Mouse (Mus musculus): ENCODE data around the gene Elp4. TPM values are rescaled to one million over a fixed set of nuclear protein-coding genes. Genes with fewer than 3 reads are reported as not detected.

The Elp4 gene
- polyA plus RNA-seq, 1 experiment from 2014 or later, result 39.2 TPM

DNA sequence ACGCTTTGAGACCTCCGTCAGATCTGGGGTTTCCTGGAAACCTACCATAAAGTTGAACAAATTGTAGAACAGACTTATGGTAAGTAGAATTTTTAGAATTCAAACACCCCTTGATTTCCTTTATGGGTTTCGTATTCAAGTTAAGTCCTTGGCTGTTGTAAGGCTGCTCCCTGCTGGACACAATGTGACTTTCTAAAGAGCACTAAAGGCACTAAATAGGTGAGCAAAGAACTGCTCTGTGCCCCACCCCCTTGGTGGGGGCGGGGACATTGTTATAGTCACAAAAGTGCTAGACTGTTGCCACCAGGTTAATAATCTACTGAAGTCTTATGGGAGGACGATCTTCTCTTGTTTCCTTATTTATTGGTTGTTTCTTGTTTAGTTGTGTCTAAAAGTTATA, 4.0 kb upstream of the Elp4 start:
- peaks cover 3% of the 10 kb centered on the region; the same call in 1 of the 2 replicates for H3K36me3 ChIP-seq (ENCODE audit: control insufficient read depth, insufficient read depth, low read length)
- no peak for DNase-seq
- H3K4me3 ChIP-seq (replicated peaks; ENCODE audit: low read depth, low read length), result no peak overlapping the region
- no peaks in the 10 kb centered on the region for H3K9me3 ChIP-seq (ENCODE audit: control insufficient read depth, low read length)
- 88% methylated on average over 5 of the region's 5 CpGs for WGBS
- no peak overlapping the region for H3K9ac ChIP-seq (replicated peaks; ENCODE audit: low read length)
- H3K27me3 ChIP-seq (ENCODE audit: control insufficient read depth, insufficient read depth, low read length), result peaks cover 9% of the 10 kb centered on the region; the same call in 1 of the 2 replicates
- H3K27ac ChIP-seq (replicated peaks; ENCODE audit: low read depth, low read length), result no peak overlapping the region
- ATAC-seq (ENCODE audit: low FRiP score, low TSS enrichment), result no peak
- H3K4me1 ChIP-seq (ENCODE audit: control insufficient read depth, insufficient read depth, low read length), result peaks cover 9% of the 10 kb centered on the region
- H3K4me2 ChIP-seq (ENCODE audit: low read length), result no peak overlapping the region

DNA sequence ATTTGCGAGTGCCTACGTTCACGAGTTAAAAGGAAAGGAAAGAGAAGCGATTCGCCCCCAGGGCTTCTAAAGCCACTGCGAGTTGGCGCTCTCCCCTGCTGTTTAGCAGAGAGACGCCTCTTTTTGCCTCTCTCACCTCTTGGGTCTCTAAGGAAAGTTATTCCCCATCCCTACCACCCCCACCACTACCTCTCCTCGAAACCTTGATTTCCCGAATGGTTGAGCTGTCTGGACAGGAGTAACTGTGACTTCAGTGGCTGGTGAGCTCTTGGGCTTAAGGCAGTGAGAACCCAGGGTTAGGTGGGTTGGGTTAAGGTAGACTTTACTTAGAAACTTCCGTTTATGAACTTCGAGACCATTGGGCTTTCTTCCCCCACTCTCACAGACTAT, 388 bp upstream of the Elp4 start:
- DNase-seq, result no peak
- Histone ChIP-seq H3K36me3 (ENCODE audit: control insufficient read depth, insufficient read depth, low read length) (no peaks in the 10 kb centered on the region), H3K9ac (replicated peaks; ENCODE audit: low read length) (peak overlapping the region; percentile 73), H3K4me3 (replicated peaks; ENCODE audit: low read depth, low read length) (peak overlapping the region; percentile 89), H3K27me3 (ENCODE audit: control insufficient read depth, insufficient read depth, low read length) (no peaks in the 10 kb centered on the region), H3K27ac (replicated peaks; ENCODE audit: low read depth, low read length) (no peak overlapping the region), H3K4me2 (ENCODE audit: low read length) (peak overlapping the region; percentile 71), H3K9me3 (ENCODE audit: control insufficient read depth, low read length) (no peaks in the 10 kb centered on the region), H3K4me1 (ENCODE audit: control insufficient read depth, insufficient read depth, low read length) (peaks cover 9% of the 10 kb centered on the region)
- peak; percentile 47 for ATAC-seq (ENCODE audit: low FRiP score, low TSS enrichment)
- under 1% methylated on average over 12 of the region's 12 CpGs for WGBS

DNA sequence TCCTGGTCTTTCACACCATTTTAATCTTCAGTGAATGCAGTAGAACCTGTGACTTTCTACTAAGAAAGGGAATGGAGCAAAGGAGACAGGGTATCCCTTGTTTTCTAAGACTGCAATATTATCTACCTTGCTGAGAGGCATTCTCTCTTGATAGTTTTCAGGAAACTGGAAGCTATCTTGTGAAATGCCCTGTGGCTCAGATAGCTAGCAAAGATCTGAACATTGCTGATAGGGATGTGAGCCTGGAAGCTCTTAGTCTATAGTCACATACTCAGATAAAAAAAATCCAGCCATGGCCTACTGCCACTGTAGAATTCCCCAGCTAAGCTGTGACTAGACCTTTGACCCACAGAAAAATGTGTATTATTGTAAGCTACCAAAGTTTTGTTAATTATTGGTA, 13.5 kb downstream of the Elp4 start:
- Histone ChIP-seq H3K4me2 (ENCODE audit: low read length) (no peak overlapping the region), H3K9me3 (ENCODE audit: control insufficient read depth, low read length) (0 out of 2 replicates have a peak, but pooled peaks cover 2% of the 10 kb centered on the region), H3K4me3 (replicated peaks; ENCODE audit: low read depth, low read length) (no peak overlapping the region), H3K36me3 (ENCODE audit: control insufficient read depth, insufficient read depth, low read length) (peaks cover 5% of the 10 kb centered on the region; the same call in 1 of the 2 replicates), H3K4me1 (ENCODE audit: control insufficient read depth, insufficient read depth, low read length) (no peaks in the 10 kb centered on the region), H3K9ac (replicated peaks; ENCODE audit: low read length) (no peak overlapping the region), H3K27ac (replicated peaks; ENCODE audit: low read depth, low read length) (no peak overlapping the region), H3K27me3 (ENCODE audit: control insufficient read depth, insufficient read depth, low read length) (no peaks in the 10 kb centered on the region)
- ATAC-seq (ENCODE audit: low FRiP score, low TSS enrichment) (no peak), DNase-seq (no peak)

DNA sequence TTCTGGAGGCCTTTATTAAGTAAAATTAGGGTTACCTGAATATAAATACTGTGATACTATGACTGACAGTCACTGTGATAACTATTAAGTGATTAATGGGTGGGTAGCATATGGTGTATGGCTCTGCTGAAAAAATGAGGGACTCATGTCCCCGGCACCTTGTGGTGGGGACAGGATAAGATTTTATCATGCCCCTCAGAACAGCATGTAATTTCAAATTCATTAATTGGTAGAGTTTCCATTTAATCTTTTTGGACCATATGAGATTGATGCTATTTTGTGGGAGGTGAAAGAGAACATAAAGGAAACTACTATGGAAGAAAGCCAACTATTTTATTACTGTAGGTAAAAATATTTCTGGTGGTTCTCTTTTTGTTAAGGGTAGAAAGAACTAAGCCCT, 31.0 kb downstream of the Elp4 start:
- Histone ChIP-seq H3K27ac (replicated peaks; ENCODE audit: low read depth, low read length) (no peak overlapping the region), H3K9me3 (ENCODE audit: control insufficient read depth, low read length) (peaks cover 9% of the 10 kb centered on the region; the same call in 1 of the 2 replicates), H3K4me3 (replicated peaks; ENCODE audit: low read depth, low read length) (no peak overlapping the region), H3K9ac (replicated peaks; ENCODE audit: low read length) (no peak overlapping the region), H3K4me2 (ENCODE audit: low read length) (no peak overlapping the region), H3K27me3 (ENCODE audit: control insufficient read depth, insufficient read depth, low read length) (no peaks in the 10 kb centered on the region), H3K4me1 (ENCODE audit: control insufficient read depth, insufficient read depth, low read length) (no peaks in the 10 kb centered on the region), H3K36me3 (ENCODE audit: control insufficient read depth, insufficient read depth, low read length) (no peaks in the 10 kb centered on the region)
- 98% methylated on average over 1 of the region's 1 CpGs for WGBS
- no peak for ATAC-seq (ENCODE audit: low FRiP score, low TSS enrichment)
- no peak for DNase-seq

DNA sequence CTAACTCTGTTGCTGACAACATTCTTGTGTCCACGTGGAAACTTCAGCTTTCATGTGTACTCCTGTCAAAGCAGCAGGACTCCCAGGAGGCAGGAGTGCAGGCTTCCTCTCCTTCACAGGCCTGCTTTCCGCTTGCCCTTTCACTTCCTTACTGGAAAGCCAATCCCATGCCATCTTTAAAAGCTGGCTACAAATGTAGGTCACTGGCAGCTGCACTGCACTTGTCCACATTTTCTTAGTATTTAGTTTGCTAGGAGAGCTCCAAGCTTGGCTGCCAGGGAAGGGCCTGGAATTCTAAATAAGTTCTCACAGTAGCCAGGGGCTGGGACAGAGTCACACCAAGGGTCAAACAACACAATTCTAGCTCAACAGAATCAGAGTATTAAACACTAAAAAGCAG, 49.6 kb downstream of the Elp4 start:
- no peak overlapping the region for H3K27ac ChIP-seq (replicated peaks; ENCODE audit: low read depth, low read length)
- H3K9me3 ChIP-seq (ENCODE audit: control insufficient read depth, low read length), result no peaks in the 10 kb centered on the region
- H3K36me3 ChIP-seq (ENCODE audit: control insufficient read depth, insufficient read depth, low read length), result no peaks in the 10 kb centered on the region
- no peak overlapping the region for H3K9ac ChIP-seq (replicated peaks; ENCODE audit: low read length)
- H3K27me3 ChIP-seq (ENCODE audit: control insufficient read depth, insufficient read depth, low read length), result no peaks in the 10 kb centered on the region
- no peak for ATAC-seq (ENCODE audit: low FRiP score, low TSS enrichment)
- H3K4me3 ChIP-seq (replicated peaks; ENCODE audit: low read depth, low read length), result no peak overlapping the region
- no peak overlapping the region for H3K4me2 ChIP-seq (ENCODE audit: low read length)
- no peaks in the 10 kb centered on the region for H3K4me1 ChIP-seq (ENCODE audit: control insufficient read depth, insufficient read depth, low read length)
- WGBS, result 57% methylated on average over 2 of the region's 2 CpGs
- DNase-seq, result peak; percentile 12

DNA sequence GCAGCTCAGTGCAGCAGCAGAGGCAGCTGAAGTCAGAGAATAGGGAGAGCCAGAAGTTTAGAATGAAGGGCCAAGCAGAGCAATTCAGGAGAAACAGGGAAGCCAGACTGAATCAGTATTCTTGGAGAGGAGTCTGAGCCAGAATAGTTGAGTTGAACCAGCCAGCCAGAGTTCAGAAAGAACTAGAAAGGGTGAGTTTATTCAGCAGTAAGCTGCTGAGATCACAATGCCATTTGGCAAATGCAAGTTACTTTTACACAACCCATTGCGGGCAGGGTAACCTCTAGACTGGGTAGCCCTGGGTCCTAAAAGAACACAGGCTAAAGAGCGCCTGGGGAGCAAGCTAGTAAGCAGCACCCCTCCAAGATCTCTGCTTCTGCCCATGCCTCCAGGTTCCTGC, 51.4 kb downstream of the Elp4 start:
- no peak overlapping the region for H3K9ac ChIP-seq (replicated peaks; ENCODE audit: low read length)
- DNase-seq (no peak), ATAC-seq (ENCODE audit: low FRiP score, low TSS enrichment) (no peak)
- H3K27me3 ChIP-seq (ENCODE audit: control insufficient read depth, insufficient read depth, low read length), result no peaks in the 10 kb centered on the region
- no peak overlapping the region for H3K4me3 ChIP-seq (replicated peaks; ENCODE audit: low read depth, low read length)
- no peaks in the 10 kb centered on the region for H3K36me3 ChIP-seq (ENCODE audit: control insufficient read depth, insufficient read depth, low read length)
- H3K4me1 ChIP-seq (ENCODE audit: control insufficient read depth, insufficient read depth, low read length), result no peaks in the 10 kb centered on the region
- 98% methylated on average over 2 of the region's 2 CpGs for WGBS
- no peaks in the 10 kb centered on the region for H3K9me3 ChIP-seq (ENCODE audit: control insufficient read depth, low read length)
- H3K4me2 ChIP-seq (ENCODE audit: low read length), result no peak overlapping the region
- no peak overlapping the region for H3K27ac ChIP-seq (replicated peaks; ENCODE audit: low read depth, low read length)

DNA sequence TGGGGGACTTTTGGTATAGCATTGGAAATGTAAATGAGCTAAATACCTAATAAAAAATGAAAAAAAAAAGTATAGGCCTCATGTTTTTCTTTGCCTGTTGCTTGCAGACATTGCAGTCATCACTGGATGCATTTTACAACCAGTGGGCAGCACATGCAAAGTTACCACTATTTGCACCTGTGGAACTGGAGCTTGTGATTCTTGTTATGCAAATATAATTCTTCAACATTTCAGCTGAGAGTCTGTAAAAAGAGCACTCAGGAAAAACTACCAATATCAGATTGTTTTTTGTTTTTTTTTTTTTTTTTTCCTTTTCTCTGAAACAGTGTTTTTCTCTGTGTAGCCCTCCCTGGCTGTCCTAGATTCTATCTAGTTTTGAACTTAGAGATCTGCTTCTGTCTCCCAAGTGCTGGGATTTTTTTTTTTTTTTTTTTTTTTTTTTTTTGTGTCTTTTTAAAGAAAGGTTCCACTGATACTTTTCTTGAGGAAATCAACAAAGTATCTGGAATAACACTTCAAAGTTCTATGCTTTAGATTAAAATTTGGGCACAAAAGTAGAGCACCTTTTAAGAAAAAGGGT, 52.6 kb downstream of the Elp4 start:
- Histone ChIP-seq H3K9ac (replicated peaks; ENCODE audit: low read length) (no peak overlapping the region), H3K27ac (replicated peaks; ENCODE audit: low read depth, low read length) (no peak overlapping the region), H3K4me2 (ENCODE audit: low read length) (no peak overlapping the region), H3K4me1 (ENCODE audit: control insufficient read depth, insufficient read depth, low read length) (no peaks in the 10 kb centered on the region), H3K9me3 (ENCODE audit: control insufficient read depth, low read length) (no peaks in the 10 kb centered on the region), H3K36me3 (ENCODE audit: control insufficient read depth, insufficient read depth, low read length) (no peaks in the 10 kb centered on the region), H3K4me3 (replicated peaks; ENCODE audit: low read depth, low read length) (no peak overlapping the region), H3K27me3 (ENCODE audit: control insufficient read depth, insufficient read depth, low read length) (no peaks in the 10 kb centered on the region)
- ATAC-seq (ENCODE audit: low FRiP score, low TSS enrichment), result no peak
- no peak for DNase-seq

DNA sequence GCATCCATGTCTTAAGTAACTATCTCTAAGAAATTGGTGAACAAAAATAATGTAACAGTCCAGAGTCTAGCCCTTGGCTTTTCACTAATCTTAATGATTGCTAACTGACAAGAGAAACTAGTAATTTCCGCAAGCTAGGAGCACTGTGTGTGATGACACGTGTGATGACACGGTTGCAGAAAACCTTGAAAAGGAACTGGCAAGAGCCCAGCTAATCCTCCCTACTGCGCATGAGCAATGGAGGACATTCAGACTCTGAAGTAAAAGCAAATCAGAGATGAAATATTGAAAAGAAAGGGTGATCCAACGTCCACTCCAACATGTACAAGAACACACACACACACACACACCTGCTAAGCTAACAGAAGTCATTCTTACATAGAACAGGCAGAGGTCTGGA, 61.2 kb downstream of the Elp4 start:
- Histone ChIP-seq H3K4me2 (ENCODE audit: low read length) (no peak overlapping the region), H3K9ac (replicated peaks; ENCODE audit: low read length) (no peak overlapping the region), H3K27me3 (ENCODE audit: control insufficient read depth, insufficient read depth, low read length) (no peaks in the 10 kb centered on the region), H3K9me3 (ENCODE audit: control insufficient read depth, low read length) (no peaks in the 10 kb centered on the region), H3K27ac (replicated peaks; ENCODE audit: low read depth, low read length) (no peak overlapping the region), H3K36me3 (ENCODE audit: control insufficient read depth, insufficient read depth, low read length) (no peaks in the 10 kb centered on the region), H3K4me1 (ENCODE audit: control insufficient read depth, insufficient read depth, low read length) (no peaks in the 10 kb centered on the region), H3K4me3 (replicated peaks; ENCODE audit: low read depth, low read length) (no peak overlapping the region)
- WGBS, result 83% methylated on average over 5 of the region's 5 CpGs
- ATAC-seq (ENCODE audit: low FRiP score, low TSS enrichment), result no peak
- no peak for DNase-seq

DNA sequence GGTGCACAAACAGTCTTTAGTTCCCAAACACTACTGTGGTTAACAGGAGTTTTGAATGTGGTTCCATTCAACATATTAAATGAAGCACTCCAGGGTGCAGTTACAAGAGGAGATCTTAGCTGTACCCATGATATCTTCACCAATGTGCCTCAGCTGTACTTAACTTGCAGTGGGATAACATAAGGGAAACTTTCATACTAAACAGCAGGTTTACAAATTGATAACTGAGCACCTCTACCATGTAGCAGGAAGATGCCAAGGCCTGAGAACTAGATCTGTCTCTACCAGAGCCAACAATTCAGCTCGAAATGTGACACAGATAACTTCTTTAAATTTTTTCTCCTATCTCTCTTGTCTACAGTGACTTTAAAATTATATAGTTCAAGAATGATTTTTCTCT, 86.4 kb downstream of the Elp4 start:
- no peaks in the 10 kb centered on the region for H3K36me3 ChIP-seq (ENCODE audit: control insufficient read depth, insufficient read depth, low read length)
- DNase-seq, result no peak
- no peaks in the 10 kb centered on the region for H3K4me1 ChIP-seq (ENCODE audit: control insufficient read depth, insufficient read depth, low read length)
- no peak overlapping the region for H3K4me3 ChIP-seq (replicated peaks; ENCODE audit: low read depth, low read length)
- no peak for ATAC-seq (ENCODE audit: low FRiP score, low TSS enrichment)
- WGBS, result 88% methylated on average over 1 of the region's 1 CpGs
- H3K9me3 ChIP-seq (ENCODE audit: control insufficient read depth, low read length), result no peaks in the 10 kb centered on the region
- H3K4me2 ChIP-seq (ENCODE audit: low read length), result no peak overlapping the region
- no peak overlapping the region for H3K9ac ChIP-seq (replicated peaks; ENCODE audit: low read length)
- no peaks in the 10 kb centered on the region for H3K27me3 ChIP-seq (ENCODE audit: control insufficient read depth, insufficient read depth, low read length)
- no peak overlapping the region for H3K27ac ChIP-seq (replicated peaks; ENCODE audit: low read depth, low read length)
